Mouse (Mus musculus) embryonic facial prominence, embryonic 12.5 days (tissue): ENCODE data around the gene Bcar1. TPM values are rescaled to one million over a fixed set of nuclear protein-coding genes. Genes with fewer than 3 reads are reported as not detected.

Experiments used
- ATAC-seq: fragments of 200-750 bp; cut with Nextera tagmentation; 2 replicates; pipeline ENCODE4 v1.8.0; 2017; ENCODE audit not compliant: insufficient number of reproducible peaks, insufficient read depth, low FRiP score, low TSS enrichment
- H3K27ac ChIP-seq: fragments of 300-500 bp; sonication (generic); 2 replicates; pipeline ENCODE4 v1.5.1; 2016; ENCODE audit warnings: mild to moderate bottlenecking
- H3K27me3 ChIP-seq: fragments of 300-500 bp; sonication (generic); 2 replicates; pipeline ENCODE4 v1.6.1; 2016; ENCODE audit warnings: mild to moderate bottlenecking, moderate library complexity
- H3K36me3 ChIP-seq: fragments of 300-500 bp; sonication (generic); 2 replicates; pipeline ENCODE4 v1.6.1; 2016; ENCODE audit warnings: mild to moderate bottlenecking
- H3K4me1 ChIP-seq: fragments of 300-500 bp; sonication (generic); 2 replicates; pipeline ENCODE4 v1.6.1; 2016
- H3K4me2 ChIP-seq: fragments of 300-500 bp; sonication (generic); replicated peaks from 2 replicates; pipeline ENCODE4 v1.6.1; 2016; ENCODE audit warnings: mild to moderate bottlenecking, moderate library complexity
- H3K4me3 ChIP-seq: fragments of 300-500 bp; sonication (generic); 2 replicates; pipeline ENCODE4 v1.5.1; 2016; ENCODE audit warnings: mild to moderate bottlenecking
- H3K9ac ChIP-seq: fragments of 300-500 bp; sonication (generic); 2 replicates; pipeline ENCODE4 v1.6.1; 2016; ENCODE audit warnings: mild to moderate bottlenecking, moderate library complexity
- H3K9me3 ChIP-seq: fragments of 300-500 bp; sonication (generic); 2 replicates; pipeline ENCODE4 v1.6.1; 2016; ENCODE audit warnings: mild to moderate bottlenecking, moderate library complexity
- WGBS: fragments of 180-500 bp; shearing (Covaris S2); methylation state at CpG from one replicate; pipeline ENCODE4 v1.1.7; 2016; 5-methylcytosine and 5-hydroxymethylcytosine counted together
- polyA plus RNA-seq: library from polyadenylated mRNA; unstranded; fragments of >200 nt; fragmentation: Nextera tagmentation; extraction: Ambion mirVana; gene quantifications from 2 replicates; pipeline ENCODE4 v1.2.1, GENCODE M21; 2016

Bcar1 gene
- polyA plus RNA-seq, 1 experiment from 2014 or later: 40.0 TPM

GRCm38 (mm10) chr8:111735335-111735761 is 8.3 kb downstream of the Bcar1 start:
- no peak for ATAC-seq
- H3K4me2 ChIP-seq: no peak overlapping the region
- peaks cover 77% of the 10 kb centered on the region for H3K4me1 ChIP-seq

DNA sequence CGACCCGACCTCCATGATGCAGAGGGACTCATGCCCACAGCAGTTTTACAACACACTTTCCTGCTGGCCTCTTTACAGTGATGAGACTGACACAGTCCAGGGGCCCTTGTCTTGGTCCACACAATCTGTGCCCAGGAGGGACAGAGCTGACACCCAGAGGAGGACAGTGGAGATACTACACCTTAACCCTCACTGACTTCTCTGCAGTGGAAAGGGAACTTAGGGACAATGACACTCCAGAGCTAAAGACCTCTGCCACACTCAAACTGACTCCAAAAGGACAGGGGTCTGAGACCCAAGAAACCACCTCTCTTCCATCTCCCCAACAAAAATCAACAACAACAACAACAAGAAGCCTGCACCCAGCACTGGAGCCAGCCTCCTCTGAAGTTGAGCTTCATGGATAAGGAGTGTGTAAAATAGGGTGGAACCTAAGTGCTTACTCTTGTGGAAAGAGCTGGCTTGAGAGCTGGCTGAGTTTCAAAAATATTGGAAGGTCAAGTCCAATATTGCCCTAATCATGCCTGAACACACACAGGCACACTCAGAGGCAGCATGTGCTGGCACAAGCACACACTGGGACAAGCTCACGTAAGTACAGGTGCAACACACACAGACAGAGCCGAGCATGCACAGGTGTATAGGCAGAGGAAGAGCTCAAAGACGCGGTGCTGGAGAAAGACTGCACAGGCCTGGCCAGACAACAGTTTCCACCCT is 9.2 kb downstream of the Bcar1 start:
- H3K4me3 ChIP-seq: no peak overlapping the region

More at GRCm38 (mm10) chr8:111735335-111735761, 8.3 kb downstream of the Bcar1 start:
- WGBS: 37% methylated on average over 8 of the region's 8 CpGs
- peak overlapping the region; percentile 87 for H3K27ac ChIP-seq
- H3K4me3 ChIP-seq: no peak overlapping the region
- H3K36me3 ChIP-seq: no peaks in the 10 kb centered on the region
- no peak overlapping the region for H3K9ac ChIP-seq
- no peaks in the 10 kb centered on the region for H3K27me3 ChIP-seq
- no peaks in the 10 kb centered on the region for H3K9me3 ChIP-seq

DNA sequence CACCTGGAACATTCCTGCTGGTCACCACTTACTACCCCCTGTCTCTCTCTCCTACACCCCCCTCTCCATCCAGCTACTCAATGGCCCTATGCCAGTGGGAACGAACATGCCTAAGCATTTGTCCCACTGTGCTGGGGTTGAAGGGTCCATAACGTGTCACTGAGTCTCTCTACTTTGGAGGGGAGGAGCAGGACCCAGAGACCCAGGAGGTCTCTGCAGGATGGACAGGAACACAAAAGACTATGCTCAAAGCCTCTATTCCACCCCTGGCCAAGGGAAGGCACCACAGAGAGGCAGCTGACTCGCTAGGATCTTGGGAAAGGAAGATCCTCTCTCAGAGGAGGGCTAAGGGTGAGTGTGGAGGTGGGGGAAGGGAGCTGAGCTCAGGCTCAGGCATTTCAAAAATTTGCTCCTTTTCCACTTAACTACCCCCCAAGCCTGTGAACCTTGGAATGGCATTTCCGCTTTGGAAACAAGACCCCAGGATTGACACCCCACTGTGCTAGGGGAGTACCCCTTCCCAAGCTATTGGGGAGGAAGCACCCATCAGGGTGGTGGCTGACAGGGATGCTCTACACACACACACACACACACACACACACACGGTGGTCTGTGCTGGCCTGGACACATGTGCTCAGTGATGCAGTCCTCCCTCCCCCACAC is 9.9 kb downstream of the Bcar1 start:
- Histone ChIP-seq H3K4me1 (peaks cover 71% of the 10 kb centered on the region), H3K27me3 (no peaks in the 10 kb centered on the region), H3K9me3 (no peaks in the 10 kb centered on the region), H3K9ac (no peak overlapping the region; the same call in none of the 2 replicates), H3K4me2 (peak overlapping the region; percentile 78), H3K36me3 (no peaks in the 10 kb centered on the region), H3K4me3 (no peak overlapping the region), H3K27ac (peak overlapping the region; percentile 87)
- peak; percentile 23; the same call in 1 of the 2 replicates for ATAC-seq
- 2% methylated on average over 5 of the region's 5 CpGs for WGBS

More for the DNA sequence above, 9.2 kb downstream of the Bcar1 start:
- Histone ChIP-seq H3K9ac (no peak overlapping the region; the same call in 1 of the 2 replicates), H3K4me1 (peaks cover 77% of the 10 kb centered on the region), H3K4me2 (peak overlapping the region; percentile 78), H3K27ac (peak overlapping the region; percentile 87), H3K36me3 (no peaks in the 10 kb centered on the region), H3K27me3 (no peaks in the 10 kb centered on the region), H3K9me3 (no peaks in the 10 kb centered on the region)
- no peak for ATAC-seq
- 43% methylated on average over 6 of the region's 6 CpGs for WGBS

GRCm38 (mm10) chr8:111732406-111733085 is 11.1 kb downstream of the Bcar1 start:
- Histone ChIP-seq H3K27me3 (no peaks in the 10 kb centered on the region), H3K4me1 (peaks cover 70% of the 10 kb centered on the region), H3K4me3 (peak overlapping the region; percentile 75), H3K9ac (peak overlapping the region; percentile 21; the same call in 1 of the 2 replicates), H3K4me2 (peak overlapping the region; percentile 78), H3K9me3 (no peaks in the 10 kb centered on the region), H3K27ac (peak overlapping the region; percentile 87), H3K36me3 (no peaks in the 10 kb centered on the region)
- 19% methylated on average over 10 of the region's 10 CpGs for WGBS
- no peak for ATAC-seq

GRCm38 (mm10) chr8:111732004-111732403 is 11.6 kb downstream of the Bcar1 start:
- under 1% methylated on average over 31 of the region's 41 CpGs for WGBS
- H3K36me3 ChIP-seq: no peaks in the 10 kb centered on the region
- H3K27me3 ChIP-seq: no peaks in the 10 kb centered on the region
- peaks cover 70% of the 10 kb centered on the region for H3K4me1 ChIP-seq
- ATAC-seq: peak; percentile 84
- H3K4me2 ChIP-seq: peak overlapping the region; percentile 78
- H3K27ac ChIP-seq: peak overlapping the region; percentile 87
- H3K9me3 ChIP-seq: no peaks in the 10 kb centered on the region
- peak overlapping the region; percentile 75 for H3K4me3 ChIP-seq
- H3K9ac ChIP-seq: peak overlapping the region; percentile 88

DNA sequence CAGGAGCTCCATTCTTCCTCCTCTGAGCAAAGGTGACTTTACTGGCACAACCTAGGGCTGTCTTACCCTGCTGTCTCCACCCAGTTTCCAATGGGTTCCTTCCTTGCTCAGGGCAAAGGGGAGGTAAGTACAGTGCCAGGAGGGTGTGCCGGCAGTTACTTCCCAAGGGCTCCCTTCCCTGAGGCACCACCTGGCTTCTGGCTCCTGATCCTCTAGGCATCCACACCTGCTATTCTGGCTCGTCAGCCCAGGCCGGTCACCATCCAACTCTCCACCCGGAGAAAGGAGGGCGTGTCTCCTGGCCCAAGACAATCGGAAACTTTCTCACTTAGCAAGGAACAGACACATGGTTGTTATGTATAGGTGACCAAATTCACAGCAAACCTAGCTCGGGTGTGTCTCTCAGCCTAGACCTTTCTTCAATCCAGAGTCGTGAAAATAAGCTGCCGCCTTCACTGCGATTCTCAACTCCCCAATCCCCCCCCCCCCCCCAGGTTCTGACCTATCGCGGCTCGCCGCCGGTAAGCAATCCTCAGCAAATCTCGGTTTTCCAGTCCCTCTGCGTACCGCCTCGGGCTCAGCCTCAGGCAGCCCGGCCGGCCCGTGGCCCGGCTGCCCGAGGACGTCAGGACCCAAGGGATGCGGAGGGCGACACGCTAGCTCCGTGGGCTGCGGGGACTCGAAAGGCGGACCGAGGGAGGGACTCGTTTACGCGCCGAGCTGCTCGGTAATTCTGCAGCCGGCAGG is 12.2 kb downstream of the Bcar1 start:
- Histone ChIP-seq H3K4me2 (peak overlapping the region; percentile 78), H3K36me3 (no peaks in the 10 kb centered on the region), H3K27ac (peak overlapping the region; percentile 87), H3K4me1 (peaks cover 69% of the 10 kb centered on the region), H3K9ac (peak overlapping the region; percentile 88), H3K9me3 (no peaks in the 10 kb centered on the region), H3K27me3 (no peaks in the 10 kb centered on the region), H3K4me3 (peak overlapping the region; percentile 75)
- peak; percentile 25; the same call in 1 of the 2 replicates for ATAC-seq
- under 1% methylated on average over 39 of the region's 39 CpGs for WGBS

- no peak for ATAC-seq
- H3K4me2 ChIP-seq: no peak overlapping the region
- H3K9ac ChIP-seq: no peak overlapping the region
Measured at GRCm38 (mm10) chr8:111729233-111730170, 14.1 kb downstream of the Bcar1 start.

DNA sequence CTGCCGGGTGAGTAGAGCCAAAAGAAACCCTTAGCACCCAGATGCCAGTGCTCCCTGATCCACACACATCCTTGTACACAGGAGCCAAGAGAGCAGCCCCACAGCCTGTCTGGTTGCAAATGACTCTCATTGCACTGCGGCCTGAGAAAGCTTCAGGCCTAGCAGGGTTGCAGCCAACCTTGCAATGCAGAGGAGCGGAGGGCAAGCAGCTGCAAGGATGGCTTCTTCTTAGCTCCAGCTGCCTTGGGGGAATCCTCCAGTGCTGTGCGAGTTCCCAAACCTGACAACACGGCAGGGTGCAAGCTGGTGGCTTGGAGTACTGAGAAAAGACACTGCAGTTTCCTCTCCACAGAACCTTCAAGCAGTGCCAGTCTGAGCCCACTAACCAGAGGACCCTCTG is 15.1 kb downstream of the Bcar1 start:
- WGBS: 67% methylated on average over 5 of the region's 5 CpGs
- H3K4me1 ChIP-seq: peaks cover 50% of the 10 kb centered on the region
- ATAC-seq: no peak
- no peak overlapping the region for H3K4me2 ChIP-seq
- no peak overlapping the region for H3K4me3 ChIP-seq
- H3K36me3 ChIP-seq: no peaks in the 10 kb centered on the region
- H3K9me3 ChIP-seq: no peaks in the 10 kb centered on the region
- no peak overlapping the region for H3K27ac ChIP-seq
- H3K27me3 ChIP-seq: no peaks in the 10 kb centered on the region
- H3K9ac ChIP-seq: no peak overlapping the region

More at GRCm38 (mm10) chr8:111729233-111730170, 14.1 kb downstream of the Bcar1 start:
- no peak overlapping the region for H3K27ac ChIP-seq
- H3K4me3 ChIP-seq: no peak overlapping the region
- no peaks in the 10 kb centered on the region for H3K27me3 ChIP-seq
- peaks cover 60% of the 10 kb centered on the region for H3K4me1 ChIP-seq
- no peaks in the 10 kb centered on the region for H3K9me3 ChIP-seq
- 64% methylated on average over 7 of the region's 7 CpGs for WGBS
- H3K36me3 ChIP-seq: no peaks in the 10 kb centered on the region

- H3K36me3 ChIP-seq: no peaks in the 10 kb centered on the region
- no peak overlapping the region for H3K27ac ChIP-seq
- no peak overlapping the region for H3K4me3 ChIP-seq
- peaks cover 40% of the 10 kb centered on the region for H3K4me1 ChIP-seq
- H3K4me2 ChIP-seq: no peak overlapping the region
- no peaks in the 10 kb centered on the region for H3K27me3 ChIP-seq
- no peak overlapping the region for H3K9ac ChIP-seq
- 79% methylated on average over 4 of the region's 4 CpGs for WGBS
- H3K9me3 ChIP-seq: no peaks in the 10 kb centered on the region
- no peak for ATAC-seq
Measured at GRCm38 (mm10) chr8:111727553-111727952, 16.1 kb downstream of the Bcar1 start.

GRCm38 (mm10) chr8:111726102-111726900 is 17.3 kb downstream of the Bcar1 start:
- peak overlapping the region; percentile 48; the same call in 1 of the 2 replicates for H3K27ac ChIP-seq
- no peaks in the 10 kb centered on the region for H3K9me3 ChIP-seq
- H3K27me3 ChIP-seq: no peaks in the 10 kb centered on the region
- no peaks in the 10 kb centered on the region for H3K36me3 ChIP-seq
- no peak overlapping the region for H3K9ac ChIP-seq
- 63% methylated on average over 7 of the region's 7 CpGs for WGBS
- H3K4me1 ChIP-seq: peaks cover 34% of the 10 kb centered on the region
- ATAC-seq: no peak
- no peak overlapping the region for H3K4me3 ChIP-seq
- H3K4me2 ChIP-seq: no peak overlapping the region
